Mouse (Mus musculus) liver, embryonic 11.5 days (tissue): Measurements from ENCODE around the gene Cyp27b1. TPM values are rescaled to one million over a fixed set of nuclear protein-coding genes. Genes with fewer than 3 reads are reported as not detected.

Experiments
- ATAC-seq: fragments of 200-750 bp; cut with Nextera tagmentation; replicated peaks from 2 replicates; pipeline ENCODE4 v1.8.0; 2017; ENCODE audit warnings: moderate number of reproducible peaks, mild to moderate bottlenecking, moderate TSS enrichment, moderate library complexity; ENCODE audit not compliant: low FRiP score
- DNase-seq: peaks from one replicate; pipeline ENCODE4 v3.0.0-alpha.2; 2017; ENCODE audit warnings: low spot score
- H3K27ac ChIP-seq: fragments of 300-500 bp; sonication (generic); 2 replicates; pipeline ENCODE4 v1.5.1; 2014; ENCODE audit warnings: mild to moderate bottlenecking, low read depth, low read length, control low read depth
- H3K27me3 ChIP-seq: fragments of 300-500 bp; sonication (generic); replicated peaks from 2 replicates; pipeline ENCODE4 v1.6.1; 2014; ENCODE audit warnings: low read length, mixed read lengths; ENCODE audit not compliant: control insufficient read depth, insufficient read depth
- H3K36me3 ChIP-seq: fragments of 300-500 bp; sonication (generic); 2 replicates; pipeline ENCODE4 v1.6.1; 2014; ENCODE audit warnings: mild to moderate bottlenecking, low read length, moderate library complexity, mixed read lengths; ENCODE audit not compliant: control insufficient read depth, insufficient read depth
- H3K4me1 ChIP-seq: fragments of 300-500 bp; sonication (generic); replicated peaks from 2 replicates; pipeline ENCODE4 v1.6.1; 2014; ENCODE audit warnings: low read length, mixed read lengths; ENCODE audit not compliant: control insufficient read depth, insufficient read depth
- H3K4me2 ChIP-seq: fragments of 300-500 bp; sonication (generic); 2 replicates; pipeline ENCODE4 v1.6.1; 2014; ENCODE audit warnings: mild to moderate bottlenecking, control low read depth, moderate library complexity
- H3K4me3 ChIP-seq: fragments of 300-500 bp; sonication (generic); 2 replicates; pipeline ENCODE4 v1.5.1; 2014; ENCODE audit warnings: low read depth, low read length, control low read depth
- H3K9ac ChIP-seq: fragments of 300-500 bp; sonication (generic); 2 replicates; pipeline ENCODE4 v1.6.1; 2014; ENCODE audit warnings: low read depth, low read length, control low read depth
- H3K9me3 ChIP-seq: fragments of 300-500 bp; sonication (generic); 2 replicates; pipeline ENCODE4 v1.6.1; 2016; ENCODE audit warnings: low read length, inconsistent platforms, mixed read lengths; ENCODE audit not compliant: control insufficient read depth
- WGBS: fragments of 180-500 bp; shearing (Covaris S2); extraction: QIAGEN DNeasy Blood & Tissue Kit; methylation state at CpG from one replicate; pipeline ENCODE4 v1.1.7; 2014; 5-methylcytosine and 5-hydroxymethylcytosine counted together
- polyA plus RNA-seq: library from polyadenylated mRNA; unstranded; fragments of >200 nt; fragmentation: Nextera tagmentation; extraction: Ambion mirVana; gene quantifications from 2 replicates; pipeline ENCODE4 v1.2.1, GENCODE M21; 2014

Cyp27b1 gene
- not detected in 2 replicates for polyA plus RNA-seq

- 27% methylated on average over 5 of the region's 5 CpGs for WGBS
- no peak for DNase-seq
- Histone ChIP-seq H3K4me1 (peaks cover 4% of the 10 kb centered on the region), H3K4me3 (no peak within 1 kb of the TSS; the same call in 1 of the 2 replicates), H3K9ac (no peak within 1 kb of the TSS), H3K27me3 (peaks cover 56% of the 10 kb centered on the region), H3K27ac (no peak within 1 kb of the TSS), H3K36me3 (no peaks in the 10 kb centered on the region), H3K9me3 (no peaks in the 10 kb centered on the region), H3K4me2 (peak within 1 kb of the TSS; percentile 30; the same call in 1 of the 2 replicates)
- ATAC-seq: 0 out of 2 replicates have a peak, but pooled peaks have one; percentile 4
Measured at GRCm38 (mm10) chr10:127047954-127048353, at the start of gene Cyp27b1. Gene Cyp27b1 (plus strand): TSS chr10:127048250.

- DNase-seq (no peak), ATAC-seq (no peak)
- Histone ChIP-seq H3K9ac (no peak within 1 kb of the TSS), H3K27ac (no peak within 1 kb of the TSS), H3K4me1 (no peaks in the 10 kb centered on the region), H3K4me3 (no peak within 1 kb of the TSS), H3K27me3 (no peaks in the 10 kb centered on the region), H3K36me3 (peaks cover 15% of the 10 kb centered on the region), H3K9me3 (no peaks in the 10 kb centered on the region), H3K4me2 (no peak within 1 kb of the TSS)
- 83% methylated on average over 5 of the region's 5 CpGs for WGBS
Measured at GRCm38 (mm10) chr10:127000529-127000928, 47.5 kb upstream of the Cyp27b1 start, which contains the start of gene Avil. Gene Avil (plus strand): TSS chr10:127000709.

GRCm38 (mm10) chr10:127001297-127001696, 46.8 kb upstream of the Cyp27b1 start:
- Histone ChIP-seq H3K27ac (no peak overlapping the region), H3K9ac (no peak overlapping the region), H3K4me3 (no peak overlapping the region), H3K36me3 (peaks cover 12% of the 10 kb centered on the region), H3K4me1 (no peaks in the 10 kb centered on the region), H3K4me2 (no peak overlapping the region), H3K9me3 (no peaks in the 10 kb centered on the region), H3K27me3 (no peaks in the 10 kb centered on the region)
- DNase-seq (no peak), ATAC-seq (no peak)
- WGBS: 74% methylated on average over 9 of the region's 9 CpGs

- 100% methylated on average over 1 of the region's 1 CpGs for WGBS
- H3K4me2 ChIP-seq: no peak overlapping the region
- no peak overlapping the region for H3K4me3 ChIP-seq
- no peaks in the 10 kb centered on the region for H3K4me1 ChIP-seq
- no peak for ATAC-seq
- H3K27me3 ChIP-seq: no peaks in the 10 kb centered on the region
- H3K27ac ChIP-seq: no peak overlapping the region
- no peaks in the 10 kb centered on the region for H3K9me3 ChIP-seq
- H3K36me3 ChIP-seq: peaks cover 12% of the 10 kb centered on the region
- no peak overlapping the region for H3K9ac ChIP-seq
- DNase-seq: no peak
Measured at GRCm38 (mm10) chr10:127002056-127002455, 46.0 kb upstream of the Cyp27b1 start.

- Histone ChIP-seq H3K36me3 (peaks cover 12% of the 10 kb centered on the region), H3K9me3 (no peaks in the 10 kb centered on the region), H3K9ac (no peak overlapping the region), H3K4me3 (no peak overlapping the region), H3K4me2 (no peak overlapping the region), H3K27ac (no peak overlapping the region), H3K4me1 (no peaks in the 10 kb centered on the region), H3K27me3 (no peaks in the 10 kb centered on the region)
- 67% methylated on average over 5 of the region's 5 CpGs for WGBS
- no peak for DNase-seq
- ATAC-seq: no peak
Measured at GRCm38 (mm10) chr10:127002765-127003164, 45.3 kb upstream of the Cyp27b1 start.

DNA sequence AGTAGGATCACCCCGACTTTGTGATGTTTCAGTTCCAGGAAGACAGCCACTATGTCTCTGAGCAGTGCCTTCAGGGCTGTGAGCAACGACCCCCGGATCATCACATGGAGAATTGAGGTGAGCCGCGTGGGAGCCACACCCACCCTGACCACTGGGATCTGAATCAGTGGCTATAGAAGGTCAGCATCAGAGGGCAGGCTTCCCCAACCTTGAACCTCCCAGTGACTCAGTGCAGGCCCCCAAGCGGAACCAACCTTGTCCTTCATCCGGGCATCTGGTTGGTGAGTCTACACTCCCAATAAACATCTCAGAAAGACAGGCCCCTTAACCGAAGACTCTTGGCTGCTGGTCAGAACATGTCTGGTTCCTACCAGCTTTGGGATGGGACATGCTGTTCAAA, 44.7 kb upstream of the Cyp27b1 start:
- ATAC-seq: no peak
- no peak overlapping the region for H3K9ac ChIP-seq
- H3K4me2 ChIP-seq: no peak overlapping the region
- no peaks in the 10 kb centered on the region for H3K27me3 ChIP-seq
- WGBS: 81% methylated on average over 8 of the region's 8 CpGs
- H3K36me3 ChIP-seq: peaks cover 8% of the 10 kb centered on the region
- H3K4me3 ChIP-seq: no peak overlapping the region
- no peak for DNase-seq
- H3K9me3 ChIP-seq: no peaks in the 10 kb centered on the region
- H3K27ac ChIP-seq: no peak overlapping the region
- H3K4me1 ChIP-seq: no peaks in the 10 kb centered on the region

GRCm38 (mm10) chr10:127003806-127004205, 44.2 kb upstream of the Cyp27b1 start:
- H3K4me2 ChIP-seq: no peak overlapping the region
- 79% methylated on average over 7 of the region's 7 CpGs for WGBS
- ATAC-seq (no peak), DNase-seq (no peak)
- H3K27ac ChIP-seq: no peak overlapping the region
- H3K27me3 ChIP-seq: no peaks in the 10 kb centered on the region
- no peak overlapping the region for H3K9ac ChIP-seq
- no peak overlapping the region for H3K4me3 ChIP-seq
- peaks cover 3% of the 10 kb centered on the region; the same call in 1 of the 2 replicates for H3K36me3 ChIP-seq
- no peaks in the 10 kb centered on the region for H3K9me3 ChIP-seq
- H3K4me1 ChIP-seq: no peaks in the 10 kb centered on the region

- Histone ChIP-seq H3K9ac (no peak overlapping the region), H3K36me3 (no peaks in the 10 kb centered on the region)
- DNase-seq: no peak
Measured at GRCm38 (mm10) chr10:127016488-127016887, 31.6 kb upstream of the Cyp27b1 start.

DNA sequence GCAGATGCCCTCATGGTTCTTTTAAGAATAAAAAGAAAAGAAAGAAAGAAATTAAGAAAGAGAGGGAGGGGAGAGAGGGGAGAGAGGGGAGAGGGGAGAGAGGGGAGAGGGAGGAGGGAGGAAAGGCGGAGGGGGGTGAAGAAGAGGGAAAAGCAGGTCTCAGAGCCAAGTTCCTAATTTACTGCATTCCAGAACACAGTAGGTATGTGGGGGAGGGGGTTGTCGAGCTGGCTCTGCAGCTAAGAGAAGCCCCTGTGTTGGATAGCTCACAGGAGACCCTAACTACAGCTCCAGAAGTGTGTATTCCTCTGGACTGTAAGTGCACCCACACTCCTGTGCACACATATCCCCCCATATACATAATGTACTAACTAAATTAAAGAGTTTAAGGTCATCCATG, 31.0 kb upstream of the Cyp27b1 start:
- no peak overlapping the region for H3K4me3 ChIP-seq
- H3K4me2 ChIP-seq: no peak overlapping the region
- H3K36me3 ChIP-seq: no peaks in the 10 kb centered on the region
- no peaks in the 10 kb centered on the region for H3K27me3 ChIP-seq
- H3K9ac ChIP-seq: no peak overlapping the region
- H3K27ac ChIP-seq: no peak overlapping the region
- no peaks in the 10 kb centered on the region for H3K9me3 ChIP-seq
- ATAC-seq (no peak), DNase-seq (no peak)
- no peaks in the 10 kb centered on the region; the same call in 1 of the 2 replicates for H3K4me1 ChIP-seq
- 20% methylated on average over 2 of the region's 2 CpGs for WGBS

More at GRCm38 (mm10) chr10:127016488-127016887, 31.6 kb upstream of the Cyp27b1 start:
- Histone ChIP-seq H3K4me1 (no peaks in the 10 kb centered on the region; the same call in 1 of the 2 replicates), H3K27ac (no peak overlapping the region), H3K4me3 (no peak overlapping the region), H3K9me3 (no peaks in the 10 kb centered on the region), H3K4me2 (no peak overlapping the region), H3K27me3 (no peaks in the 10 kb centered on the region)
- 55% methylated on average over 5 of the region's 5 CpGs for WGBS
- no peak for ATAC-seq
